Mouse (Mus musculus) layer of hippocampus, adult 2 months (tissue): ENCODE data around the gene Zfyve19. TPM values are rescaled to one million over a fixed set of nuclear protein-coding genes. Genes with fewer than 3 reads are reported as not detected.

ENCODE experiments used
- DNase-seq, 2 experiments: peaks; one replicate each; pipeline ENCODE4 v3.0.0; 2022; ENCODE audit warnings: low spot score in 2 of 2
- H3K27ac ChIP-seq: fragments of 200-600 bp; 2 replicates; pipeline ENCODE4 v1.8.1; 2022
- H3K4me3 ChIP-seq: fragments of 200-600 bp; 2 replicates; pipeline ENCODE4 v1.8.1; 2022; ENCODE audit warnings: mild to moderate bottlenecking
- CTCF ChIP-seq: fragments of 200-600 bp; conservative IDR thresholded peaks from 2 replicates; pipeline ENCODE4 v1.8.1; 2022; ENCODE audit warnings: antibody characterized with exemption, mild to moderate bottlenecking, moderate library complexity
- total RNA-seq, 2 experiments: library from RNA; stranded (reverse); gene quantifications; 2 replicates each; pipeline ENCODE4 v1.2.3; 2021

Gene Zfyve19
- total RNA-seq, 2 experiments from 2014 or later, result 34.1 to 36.2 TPM

DNA sequence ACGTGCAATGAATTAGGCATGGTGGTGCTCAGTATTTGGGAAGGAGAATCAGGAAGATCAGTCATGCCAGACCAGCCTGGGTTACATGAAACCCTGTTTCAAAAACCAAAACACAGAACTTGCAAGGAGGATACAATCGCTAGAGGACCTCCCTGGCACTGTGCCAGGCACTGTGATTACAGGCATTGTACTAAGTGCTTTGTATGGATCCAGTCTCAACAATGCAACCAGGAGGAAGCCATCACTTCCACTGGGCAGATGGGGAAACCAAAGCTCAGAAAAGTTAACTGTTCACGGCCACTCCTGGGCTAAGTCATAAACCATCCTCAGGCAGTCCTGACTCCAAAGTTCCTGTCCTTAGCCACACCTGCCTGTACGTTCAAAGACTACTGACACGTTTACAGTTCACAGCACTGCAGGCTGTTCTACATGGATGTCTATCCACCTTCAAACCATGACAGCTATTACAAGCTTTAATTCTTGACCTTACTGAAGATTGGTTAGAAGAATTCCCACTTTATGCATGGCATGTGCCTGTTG is 5.4 kb upstream of the Zfyve19 start:
- DNase-seq, result no peak
- no peak overlapping the region for H3K27ac ChIP-seq
- no peak overlapping the region for H3K4me3 ChIP-seq
- TF ChIP-seq CTCF, result no peak

DNA sequence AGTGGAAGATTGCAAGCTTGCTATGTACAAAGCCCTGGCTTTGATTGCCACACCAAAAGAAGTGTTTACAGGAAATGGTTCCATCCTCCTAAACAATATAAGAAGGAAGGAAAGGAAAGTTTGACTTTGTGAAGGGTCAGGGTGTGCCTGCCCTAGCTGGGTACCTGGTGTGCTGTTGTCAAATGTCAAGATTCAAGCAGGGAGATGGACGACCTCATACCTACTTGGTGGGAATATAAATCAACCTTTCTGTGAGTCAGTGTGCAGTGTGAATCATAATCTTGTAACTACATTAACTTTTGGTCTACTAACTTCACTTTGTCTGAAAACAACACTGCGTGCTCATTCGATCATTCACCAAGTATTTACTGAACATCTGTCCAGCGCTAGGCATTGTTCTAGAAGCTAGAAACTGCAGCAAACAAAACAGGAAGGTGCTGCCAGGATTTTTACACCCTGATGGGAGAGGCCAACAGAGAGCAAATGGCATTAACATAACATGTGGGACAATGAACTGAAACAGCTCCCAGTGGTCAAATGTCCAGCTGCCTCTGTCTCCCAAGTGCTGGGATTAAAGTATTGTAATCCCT is 4.5 kb upstream of the Zfyve19 start:
- no peak for DNase-seq

GRCm38 (mm10) chr2:119207961-119208343 is 465 bp upstream of the Zfyve19 start:
- Histone ChIP-seq H3K4me3 (peak overlapping the region; percentile 79), H3K27ac (peak overlapping the region; percentile 93)
- TF ChIP-seq CTCF, result no peak
- DNase-seq, result no peak

More for the DNA sequence above, 4.5 kb upstream of the Zfyve19 start:
- TF ChIP-seq CTCF, result no peak
- H3K4me3 ChIP-seq, result no peak overlapping the region
- H3K27ac ChIP-seq, result no peak overlapping the region

- DNase-seq, result no peak
- Histone ChIP-seq H3K4me3 (peak overlapping the region; percentile 79), H3K27ac (peak overlapping the region; percentile 93)
- TF ChIP-seq CTCF, result no peak; the same call in 1 of the 2 replicates
These were observed 725 bp downstream of the Zfyve19 start for GRCm38 (mm10) chr2:119209176-119209507.

- TF ChIP-seq CTCF, result no peak
- Histone ChIP-seq H3K4me3 (no peak within 1 kb of the TSS), H3K27ac (no peak within 1 kb of the TSS)
- DNase-seq, result no peak
These were observed 21.6 kb downstream of the Zfyve19 start, which contains the start of gene Ppp1r14d for GRCm38 (mm10) chr2:119229775-119230704. Ppp1r14d (minus strand) TSS chr2:119229906.

DNA sequence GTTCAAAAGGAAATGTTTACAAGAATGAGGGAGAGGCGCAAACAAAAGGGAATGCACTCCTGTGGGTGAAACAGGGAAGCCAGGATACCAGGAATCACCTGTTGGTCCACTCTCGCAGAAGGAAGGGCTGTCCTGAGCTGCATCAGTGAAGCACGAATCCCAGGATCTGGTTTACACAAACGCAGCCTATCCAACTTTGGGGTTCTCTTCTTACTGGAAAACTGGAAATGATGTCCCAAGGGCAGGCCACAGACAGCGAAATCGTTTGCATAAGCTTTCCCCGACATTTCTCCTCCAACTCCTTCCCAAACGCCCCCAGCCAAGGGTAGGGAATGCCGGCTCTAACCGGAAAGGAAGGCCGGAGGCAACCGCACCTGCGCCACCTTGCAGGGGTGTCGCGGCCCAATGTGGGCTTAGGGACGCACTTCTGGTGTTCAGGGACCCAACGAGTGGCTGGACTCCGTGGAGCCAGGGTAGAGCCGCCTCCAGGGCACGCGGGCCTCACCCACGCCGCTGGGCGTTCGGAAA is 28.3 kb downstream of the Zfyve19 start:
- Histone ChIP-seq H3K4me3 (peak overlapping the region; percentile 49; the same call in 1 of the 2 replicates), H3K27ac (no peak overlapping the region)
- no peak for DNase-seq
- no peak for TF ChIP-seq CTCF

DNA sequence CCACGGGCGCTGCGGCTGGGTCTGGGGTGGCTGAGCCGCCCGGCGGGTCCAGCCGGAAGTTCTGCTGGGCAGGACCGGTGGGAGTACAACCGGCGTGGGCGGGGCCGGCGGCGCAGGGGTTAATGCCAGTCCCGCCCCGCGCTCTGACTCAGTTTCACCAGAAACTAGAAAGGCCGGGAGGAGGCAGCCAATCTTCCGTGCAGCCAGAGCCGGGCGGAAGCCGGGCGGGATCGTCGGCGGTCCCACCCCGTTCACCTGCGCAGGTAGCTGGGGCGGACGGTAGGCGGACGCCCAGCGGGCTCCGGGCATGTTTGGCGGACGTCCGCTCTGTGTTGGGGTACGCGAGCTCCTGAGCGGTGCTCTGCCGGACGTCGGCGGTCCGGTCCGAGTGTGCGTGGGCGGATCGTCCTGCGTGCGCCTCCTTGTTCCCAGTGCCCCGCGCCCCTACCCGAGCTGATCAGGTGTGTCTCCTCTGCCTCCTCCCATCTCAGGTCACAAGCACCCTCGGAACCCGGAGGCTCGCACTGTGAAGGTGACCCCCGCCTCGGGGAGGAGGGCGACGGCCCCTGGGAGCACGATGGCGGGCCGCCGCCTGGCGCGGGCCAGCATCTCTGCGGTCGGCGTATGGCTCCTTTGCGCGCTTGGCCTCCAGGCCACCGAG is 28.9 kb downstream of the Zfyve19 start, which contains the start of gene Spint1:
TSS of gene Spint1 (plus strand) at position 153 of the 661 bp plus-strand sequence.
- TF ChIP-seq CTCF, result no peak
- Histone ChIP-seq H3K4me3 (peak within 1 kb of the TSS; percentile 49), H3K27ac (no peak within 1 kb of the TSS)
- DNase-seq, result no peak

DNA sequence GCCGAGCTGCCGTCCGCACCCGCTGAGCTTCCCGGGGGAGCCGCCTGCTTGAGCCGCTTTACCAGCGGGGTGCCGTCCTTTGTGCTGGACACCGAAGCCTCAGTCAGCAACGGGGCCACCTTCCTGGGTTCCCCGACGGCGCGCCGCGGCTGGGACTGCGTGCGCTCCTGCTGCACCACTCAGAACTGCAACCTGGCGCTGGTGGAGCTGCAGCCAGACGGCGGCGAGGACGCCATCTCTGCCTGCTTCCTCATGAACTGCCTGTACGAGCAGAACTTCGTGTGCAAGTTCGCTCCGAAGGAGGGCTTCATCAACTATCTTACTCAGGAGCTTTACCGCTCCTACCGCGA is 29.4 kb downstream of the Zfyve19 start:
- no peak for TF ChIP-seq CTCF
- DNase-seq, result no peak
- peak overlapping the region; percentile 49 for H3K4me3 ChIP-seq
- no peak overlapping the region for H3K27ac ChIP-seq

DNA sequence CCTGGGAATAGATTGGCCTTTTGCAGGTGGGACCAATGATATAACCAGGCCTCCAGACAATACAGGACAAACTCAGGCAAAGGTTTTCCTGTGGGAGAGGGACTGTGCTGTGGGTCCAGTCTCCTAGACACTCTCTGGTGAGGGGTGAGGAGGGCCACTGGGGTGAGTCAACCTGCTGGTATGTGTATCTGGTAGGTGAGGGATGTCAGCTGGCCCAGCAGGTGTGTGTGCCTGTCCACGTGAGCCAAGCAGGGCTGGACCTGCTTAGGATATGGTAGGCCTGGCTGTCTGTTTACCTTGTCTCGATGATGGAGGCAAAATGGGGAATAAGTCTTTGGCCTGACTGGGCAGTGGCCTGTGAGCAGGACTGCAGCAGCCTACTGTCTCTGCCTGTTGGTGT is 30.3 kb downstream of the Zfyve19 start:
- H3K27ac ChIP-seq, result no peak overlapping the region
- TF ChIP-seq CTCF, result no peak
- no peak overlapping the region for H3K4me3 ChIP-seq
- no peak for DNase-seq

DNA sequence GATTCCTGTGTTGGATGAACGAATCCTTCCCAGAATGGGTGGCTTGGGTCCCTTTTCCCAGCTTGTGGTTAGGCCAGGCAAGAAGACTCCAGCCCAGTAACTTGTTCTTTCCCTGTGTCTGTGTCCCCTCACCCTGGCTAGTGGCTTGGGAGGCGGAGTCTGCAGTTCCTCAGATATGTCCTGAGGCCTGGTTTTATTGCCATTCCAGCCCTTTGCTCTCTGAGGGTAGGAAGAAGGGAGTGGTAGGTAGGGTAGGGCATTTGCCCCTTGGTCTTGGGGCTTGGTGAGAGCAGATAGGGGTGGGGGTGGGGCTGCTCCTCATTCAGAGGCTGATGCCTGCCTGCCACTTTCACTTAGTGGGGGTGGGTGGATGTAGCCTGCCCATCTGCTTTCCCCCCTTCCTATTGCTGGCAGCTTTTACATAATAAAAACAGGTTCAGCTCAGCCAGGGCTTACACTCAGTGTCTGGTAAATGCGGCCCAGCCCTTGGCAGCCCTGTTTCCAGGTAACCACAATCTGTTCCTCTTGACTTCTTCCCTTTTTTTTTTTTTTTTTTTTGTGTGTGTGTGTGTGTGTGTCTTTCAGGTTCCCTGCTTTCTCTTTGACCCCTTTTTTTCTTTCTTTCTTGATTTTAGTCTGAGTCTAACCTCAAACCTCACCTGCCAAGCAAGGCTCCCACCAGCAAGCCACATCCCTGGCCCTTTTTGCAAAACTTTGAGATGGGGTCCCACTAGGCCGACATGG is 31.8 kb downstream of the Zfyve19 start:
- H3K4me3 ChIP-seq, result no peak overlapping the region
- TF ChIP-seq CTCF, result no peak
- no peak for DNase-seq
- no peak overlapping the region for H3K27ac ChIP-seq

GRCm38 (mm10) chr2:119240819-119241186 is 32.4 kb downstream of the Zfyve19 start:
- no peak for TF ChIP-seq CTCF
- Histone ChIP-seq H3K4me3 (no peak overlapping the region), H3K27ac (no peak overlapping the region)
- DNase-seq, result no peak

DNA sequence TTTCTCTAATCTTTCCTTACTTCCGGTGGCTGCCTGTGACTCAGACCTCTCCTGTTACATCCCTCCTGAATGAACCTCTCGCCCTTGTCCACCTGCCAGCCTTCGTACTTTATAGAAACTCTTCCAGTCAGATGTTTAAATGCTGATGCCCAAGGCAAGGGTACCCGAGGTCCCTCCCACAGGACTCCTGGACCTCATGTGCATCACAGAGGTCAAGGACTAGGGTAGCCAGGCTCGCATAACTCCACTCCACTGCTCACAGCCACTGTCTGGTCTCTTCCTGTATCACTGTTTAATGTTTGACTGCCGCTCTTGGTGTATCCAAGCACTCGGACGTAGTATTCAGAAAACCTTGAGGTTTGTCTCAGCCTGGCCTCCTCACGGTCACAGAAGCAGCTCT is 34.1 kb downstream of the Zfyve19 start:
- Histone ChIP-seq H3K4me3 (no peak overlapping the region), H3K27ac (no peak overlapping the region)
- no peak for TF ChIP-seq CTCF
- DNase-seq, result no peak
